Mouse (Mus musculus) brain, adult 2 months (tissue): ENCODE results near the gene Dcaf1.

Experiments
- DNase-seq: peaks from one replicate; pipeline ENCODE4 v3.0.0; 2011; ENCODE audit warnings: low read depth, low spot score

Gene Dcaf1

GRCm38 (mm10) chr9:106876666-106877065 is 55.0 kb downstream of the Dcaf1 start:
- DNase-seq: no peak

- DNase-seq: no peak
These were observed 57.8 kb downstream of the Dcaf1 start for GRCm38 (mm10) chr9:106879471-106879870.

GRCm38 (mm10) chr9:106881071-106881755 is 59.5 kb downstream of the Dcaf1 start:
- no peak for DNase-seq

GRCm38 (mm10) chr9:106882176-106882575 is 60.5 kb downstream of the Dcaf1 start:
- DNase-seq: no peak

- no peak for DNase-seq
These were observed 61.4 kb downstream of the Dcaf1 start for GRCm38 (mm10) chr9:106883085-106883484.

- DNase-seq: peak; percentile 32
These were observed 62.6 kb downstream of the Dcaf1 start for GRCm38 (mm10) chr9:106884306-106884705.

- no peak for DNase-seq
These were observed 63.6 kb downstream of the Dcaf1 start for GRCm38 (mm10) chr9:106884996-106885900.

- peak; percentile 76 for DNase-seq
These were observed 64.4 kb downstream of the Dcaf1 start for GRCm38 (mm10) chr9:106885901-106886731.

GRCm38 (mm10) chr9:106886828-106887702 is 65.4 kb downstream of the Dcaf1 start, which contains the start of gene Rbm15b:
Gene Rbm15b, minus strand, starts transcription at chr9:106887428.
- DNase-seq: peak; percentile 100

- no peak for DNase-seq
These were observed 66.7 kb downstream of the Dcaf1 start for GRCm38 (mm10) chr9:106888346-106888745.

- DNase-seq: no peak
These were observed 67.6 kb downstream of the Dcaf1 start for GRCm38 (mm10) chr9:106889321-106889720.

GRCm38 (mm10) chr9:106890496-106891240 is 69.0 kb downstream of the Dcaf1 start:
- no peak for DNase-seq

GRCm38 (mm10) chr9:106891341-106891741 is 69.7 kb downstream of the Dcaf1 start:
- peak; percentile 39 for DNase-seq

GRCm38 (mm10) chr9:106891829-106892551 is 70.3 kb downstream of the Dcaf1 start, which contains the start of gene Manf:
Gene Manf, minus strand, starts transcription at chr9:106891979.
- peak; percentile 99 for DNase-seq

- no peak for DNase-seq
These were observed 70.8 kb downstream of the Dcaf1 start for GRCm38 (mm10) chr9:106892552-106892875.

- no peak for DNase-seq
These were observed 71.7 kb downstream of the Dcaf1 start for GRCm38 (mm10) chr9:106893327-106893726.

- DNase-seq: no peak
These were observed 77.2 kb downstream of the Dcaf1 start for GRCm38 (mm10) chr9:106898901-106899300.

GRCm38 (mm10) chr9:106901596-106901995 is 79.9 kb downstream of the Dcaf1 start:
- no peak for DNase-seq

- DNase-seq: no peak
These were observed 81.6 kb downstream of the Dcaf1 start for GRCm38 (mm10) chr9:106903099-106903790.
